Mouse (Mus musculus): ENCODE measurements at regions not wholly inside any gene's neighbourhood (a gene's known extent, or its start where the extent isn't known, plus 50 kb on each side); places are given as distances from the start of the nearest gene placed in this dataset.

DNA sequence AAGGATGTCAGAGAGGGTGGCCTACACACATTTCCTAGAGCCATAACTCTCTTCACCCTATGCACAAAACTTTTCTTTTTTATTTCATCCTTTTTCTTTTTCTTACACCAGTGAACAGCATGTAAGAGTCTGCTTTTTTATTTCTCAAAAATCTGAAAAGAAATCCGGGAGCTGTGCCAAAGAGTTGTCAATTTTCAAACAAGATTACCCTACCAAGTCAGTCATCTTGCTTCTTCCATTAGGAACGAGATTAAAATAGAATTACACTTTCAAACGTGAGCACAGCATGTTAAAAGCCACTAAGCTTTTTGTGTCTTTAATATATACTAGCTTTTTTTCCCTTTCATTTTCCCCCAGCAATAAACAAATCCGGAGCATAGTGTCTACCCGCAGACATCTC, 232.2 kb upstream of the Smim15 start:
- no peak for TF ChIP-seq CTCF (conservative IDR thresholded peaks at IDR 0.05; ENCODE audit: low read length)
- TF ChIP-seq NANOG (IDR thresholded peaks at IDR 0.05; ENCODE audit: borderline replicate concordance, low read length), result no peak
- no peak for TF ChIP-seq POU5F1 (IDR thresholded peaks at IDR 0.05; ENCODE audit: borderline replicate concordance, low read length)

Data from E14TG2a.4 (cell line).